Mouse (Mus musculus) heart, embryonic 13.5 days (tissue): ENCODE measurements at regions not wholly inside any gene's neighbourhood (a gene's known extent, or its start where the extent isn't known, plus 50 kb on each side); places are given as distances from the start of the nearest gene placed in this dataset.

Experiments
- ATAC-seq: fragments of 200-750 bp; cut with Nextera tagmentation; 2 replicates; pipeline ENCODE4 v1.8.0; 2017; ENCODE audit warnings: moderate TSS enrichment; ENCODE audit not compliant: insufficient number of reproducible peaks, low FRiP score, low TSS enrichment; ENCODE audit errors: extremely low read depth
- H3K27ac ChIP-seq: fragments of 300-500 bp; sonication (generic); replicated peaks from 2 replicates; pipeline ENCODE4 v1.5.1; 2015; ENCODE audit warnings: moderate library complexity, mild to moderate bottlenecking, inconsistent platforms
- H3K27me3 ChIP-seq: fragments of 300-500 bp; sonication (generic); replicated peaks from 2 replicates; pipeline ENCODE4 v1.6.1; 2015; ENCODE audit warnings: mild to moderate bottlenecking, inconsistent platforms
- H3K36me3 ChIP-seq: fragments of 300-500 bp; sonication (generic); 2 replicates; pipeline ENCODE4 v1.6.1; 2015; ENCODE audit warnings: mild to moderate bottlenecking, inconsistent platforms
- H3K4me1 ChIP-seq: fragments of 300-500 bp; sonication (generic); 2 replicates; pipeline ENCODE4 v1.6.1; 2015; ENCODE audit warnings: inconsistent platforms
- H3K4me2 ChIP-seq: fragments of 300-500 bp; sonication (generic); 2 replicates; pipeline ENCODE4 v1.6.1; 2015; ENCODE audit warnings: inconsistent platforms, mild to moderate bottlenecking, moderate library complexity
- H3K4me3 ChIP-seq: fragments of 300-500 bp; sonication (generic); 2 replicates; pipeline ENCODE4 v1.5.1; 2015; ENCODE audit warnings: moderate library complexity, mild to moderate bottlenecking, inconsistent platforms
- H3K9ac ChIP-seq: fragments of 300-500 bp; sonication (generic); 2 replicates; pipeline ENCODE4 v1.6.1; 2015; ENCODE audit warnings: inconsistent platforms, mild to moderate bottlenecking, moderate library complexity
- H3K9me3 ChIP-seq: fragments of 300-500 bp; sonication (generic); 2 replicates; pipeline ENCODE4 v1.6.1; 2016; ENCODE audit warnings: inconsistent platforms
- WGBS: fragments of 180-500 bp; shearing (Covaris S2); methylation state at CpG from one replicate; pipeline ENCODE4 v1.1.7; 2015; ENCODE audit warnings: mixed read lengths; 5-methylcytosine and 5-hydroxymethylcytosine counted together

DNA sequence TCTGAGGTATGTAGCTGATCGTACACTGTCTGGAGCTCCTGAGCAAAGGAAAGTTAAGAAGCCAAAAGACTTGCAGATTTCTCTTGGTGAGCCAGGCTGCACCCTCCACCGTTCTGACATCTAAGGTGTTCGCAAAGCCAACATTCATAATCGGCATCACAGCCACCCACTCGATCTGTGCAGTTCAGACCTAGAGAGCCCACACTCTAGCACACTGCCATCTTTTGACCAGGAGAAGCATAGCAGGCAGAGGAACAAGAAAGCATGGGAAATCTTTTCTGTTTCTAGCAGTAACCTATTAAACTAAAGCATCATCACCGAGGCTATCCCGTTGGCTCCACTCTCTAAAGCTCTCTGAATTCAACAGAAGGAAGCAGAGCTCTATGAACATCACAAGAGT, 59.2 kb downstream of the Areg start:
- WGBS = 28% methylated on average over 7 of the region's 7 CpGs
- Histone ChIP-seq H3K4me1 (peaks cover 19% of the 10 kb centered on the region), H3K9me3 (no peaks in the 10 kb centered on the region), H3K4me2 (peak overlapping the region; percentile 40; the same call in 1 of the 2 replicates), H3K27me3 (no peaks in the 10 kb centered on the region), H3K9ac (no peak overlapping the region), H3K4me3 (no peak overlapping the region), H3K36me3 (no peaks in the 10 kb centered on the region), H3K27ac (no peak overlapping the region)
- no peak for ATAC-seq

GRCm38 (mm10) chr5:91200448-91200847, 61.0 kb downstream of the Areg start:
- Histone ChIP-seq H3K36me3 (no peaks in the 10 kb centered on the region), H3K9ac (no peak overlapping the region), H3K27me3 (no peaks in the 10 kb centered on the region), H3K9me3 (no peaks in the 10 kb centered on the region), H3K4me3 (no peak overlapping the region), H3K4me1 (peaks cover 26% of the 10 kb centered on the region), H3K4me2 (no peak overlapping the region), H3K27ac (peak overlapping the region; percentile 48)
- no peak for ATAC-seq
- WGBS = 14% methylated on average over 5 of the region's 5 CpGs

- ATAC-seq = no peak
- WGBS = 74% methylated on average over 13 of the region's 13 CpGs
These were observed 65.0 kb downstream of the Areg start for GRCm38 (mm10) chr5:91204225-91205005.

DNA sequence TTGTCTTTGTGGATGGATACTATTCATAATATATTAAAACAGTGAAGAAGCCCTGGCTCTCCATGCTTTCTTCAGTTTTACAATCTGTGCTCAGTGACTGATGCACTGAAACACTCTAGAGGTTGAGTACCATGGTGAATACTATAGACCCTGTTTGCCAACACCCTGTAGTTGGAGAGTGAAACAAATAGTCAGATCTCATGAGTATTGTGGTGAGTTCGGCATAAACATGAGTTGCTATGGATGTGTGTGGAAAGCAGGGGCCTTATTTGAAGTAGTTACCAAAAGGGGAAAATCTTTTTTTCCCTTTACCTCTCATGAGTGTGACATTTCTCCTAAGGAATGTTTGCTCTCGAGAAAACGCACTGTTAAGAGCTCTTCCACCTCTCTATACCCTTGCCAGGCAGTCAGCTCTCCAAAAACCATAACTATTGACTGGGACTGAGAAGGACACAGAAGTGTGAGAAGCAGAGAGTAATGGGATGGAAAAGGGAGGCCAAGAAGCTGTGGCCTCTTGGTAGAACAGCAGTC, 66.0 kb downstream of the Areg start:
- no peak overlapping the region for H3K27ac ChIP-seq
- peaks cover 34% of the 10 kb centered on the region for H3K4me1 ChIP-seq
- 63% methylated on average over 3 of the region's 3 CpGs for WGBS
- H3K27me3 ChIP-seq = no peaks in the 10 kb centered on the region
- H3K4me2 ChIP-seq = no peak overlapping the region
- no peaks in the 10 kb centered on the region for H3K9me3 ChIP-seq
- no peak overlapping the region for H3K4me3 ChIP-seq
- no peak for ATAC-seq
- H3K36me3 ChIP-seq = no peaks in the 10 kb centered on the region
- no peak overlapping the region for H3K9ac ChIP-seq

More at GRCm38 (mm10) chr5:91204225-91205005, 65.0 kb downstream of the Areg start:
- H3K27ac ChIP-seq = no peak overlapping the region
- H3K9ac ChIP-seq = no peak overlapping the region
- no peaks in the 10 kb centered on the region for H3K36me3 ChIP-seq
- H3K4me2 ChIP-seq = no peak overlapping the region
- H3K4me3 ChIP-seq = no peak overlapping the region
- H3K27me3 ChIP-seq = no peaks in the 10 kb centered on the region
- peaks cover 35% of the 10 kb centered on the region for H3K4me1 ChIP-seq
- no peaks in the 10 kb centered on the region for H3K9me3 ChIP-seq

GRCm38 (mm10) chr5:91206569-91207490, 67.4 kb downstream of the Areg start:
- no peaks in the 10 kb centered on the region for H3K36me3 ChIP-seq
- H3K4me3 ChIP-seq = no peak overlapping the region
- 66% methylated on average over 9 of the region's 9 CpGs for WGBS
- H3K27me3 ChIP-seq = no peaks in the 10 kb centered on the region
- no peak for ATAC-seq
- peak overlapping the region; percentile 40; the same call in 1 of the 2 replicates for H3K27ac ChIP-seq
- peaks cover 22% of the 10 kb centered on the region for H3K4me1 ChIP-seq
- H3K9me3 ChIP-seq = no peaks in the 10 kb centered on the region
- H3K9ac ChIP-seq = no peak overlapping the region
- H3K4me2 ChIP-seq = no peak overlapping the region

DNA sequence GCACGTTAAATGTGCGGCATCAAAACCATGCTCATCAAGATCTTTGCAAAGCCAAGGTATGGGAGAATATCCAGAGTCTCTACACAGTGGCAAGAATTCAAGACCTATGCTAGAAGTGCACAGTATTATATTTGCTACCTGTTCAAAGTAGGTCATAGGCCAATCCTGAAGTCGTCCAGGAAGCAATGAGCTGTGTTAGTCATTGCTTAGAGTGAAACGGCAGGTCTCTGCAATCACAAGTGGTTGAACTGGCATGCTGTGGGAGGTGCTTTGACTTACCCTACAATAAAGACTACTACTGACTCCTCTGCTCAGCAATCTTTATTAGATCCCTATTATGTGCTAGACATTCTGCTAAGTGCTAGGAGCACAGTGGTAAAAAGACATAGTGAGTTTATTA, 80.8 kb downstream of the Areg start:
- WGBS = 75% methylated on average over 4 of the region's 4 CpGs
- Histone ChIP-seq H3K4me2 (no peak overlapping the region), H3K4me3 (no peak overlapping the region), H3K4me1 (no peaks in the 10 kb centered on the region), H3K27ac (no peak overlapping the region), H3K36me3 (no peaks in the 10 kb centered on the region), H3K9ac (no peak overlapping the region), H3K9me3 (no peaks in the 10 kb centered on the region), H3K27me3 (no peaks in the 10 kb centered on the region)
- ATAC-seq = no peak

- H3K4me2 ChIP-seq = no peak overlapping the region
- ATAC-seq = no peak
- no peaks in the 10 kb centered on the region for H3K4me1 ChIP-seq
- no peaks in the 10 kb centered on the region for H3K27me3 ChIP-seq
- no peaks in the 10 kb centered on the region for H3K36me3 ChIP-seq
- WGBS = 60% methylated on average over 4 of the region's 4 CpGs
- no peak overlapping the region for H3K27ac ChIP-seq
- H3K9ac ChIP-seq = no peak overlapping the region
- no peak overlapping the region for H3K4me3 ChIP-seq
- 0 out of 2 replicates have a peak, but pooled peaks cover 3% of the 10 kb centered on the region for H3K9me3 ChIP-seq
These were observed 102.3 kb downstream of the Areg start for GRCm38 (mm10) chr5:91241656-91242055.

DNA sequence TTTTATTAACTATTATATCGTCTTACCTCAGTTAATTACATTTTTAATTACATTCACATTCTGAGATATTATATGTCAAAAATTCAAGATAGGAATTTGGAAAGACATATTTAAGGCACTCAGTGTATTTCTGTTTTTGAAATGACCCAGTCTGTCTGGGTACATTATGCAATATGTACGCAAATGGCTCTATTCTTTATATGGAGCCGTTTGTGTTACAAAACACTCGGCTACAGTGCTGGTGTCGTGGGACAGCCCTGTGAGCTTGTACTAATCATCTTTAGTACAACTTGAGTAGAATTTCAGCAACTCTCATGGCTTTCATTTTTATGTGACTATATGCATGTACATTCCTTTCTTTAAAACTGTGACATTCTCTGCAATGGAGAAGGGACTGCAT, 108.0 kb downstream of the Areg start:
- 82% methylated on average over 5 of the region's 5 CpGs for WGBS
- H3K27me3 ChIP-seq = no peaks in the 10 kb centered on the region
- ATAC-seq = no peak
- H3K4me2 ChIP-seq = no peak overlapping the region
- no peaks in the 10 kb centered on the region for H3K36me3 ChIP-seq
- no peak overlapping the region for H3K4me3 ChIP-seq
- H3K4me1 ChIP-seq = no peaks in the 10 kb centered on the region
- no peak overlapping the region for H3K9ac ChIP-seq
- no peak overlapping the region for H3K27ac ChIP-seq
- H3K9me3 ChIP-seq = 0 out of 2 replicates have a peak, but pooled peaks cover 3% of the 10 kb centered on the region

- no peak overlapping the region for H3K4me3 ChIP-seq
- no peaks in the 10 kb centered on the region for H3K9me3 ChIP-seq
- no peak overlapping the region for H3K9ac ChIP-seq
- no peak for ATAC-seq
- no peaks in the 10 kb centered on the region for H3K36me3 ChIP-seq
- H3K4me2 ChIP-seq = no peak overlapping the region
- no peak overlapping the region for H3K27ac ChIP-seq
- H3K4me1 ChIP-seq = peaks cover 11% of the 10 kb centered on the region; the same call in 1 of the 2 replicates
- H3K27me3 ChIP-seq = no peaks in the 10 kb centered on the region
These were observed 122.5 kb downstream of the Areg start for GRCm38 (mm10) chr5:91261895-91262294.

DNA sequence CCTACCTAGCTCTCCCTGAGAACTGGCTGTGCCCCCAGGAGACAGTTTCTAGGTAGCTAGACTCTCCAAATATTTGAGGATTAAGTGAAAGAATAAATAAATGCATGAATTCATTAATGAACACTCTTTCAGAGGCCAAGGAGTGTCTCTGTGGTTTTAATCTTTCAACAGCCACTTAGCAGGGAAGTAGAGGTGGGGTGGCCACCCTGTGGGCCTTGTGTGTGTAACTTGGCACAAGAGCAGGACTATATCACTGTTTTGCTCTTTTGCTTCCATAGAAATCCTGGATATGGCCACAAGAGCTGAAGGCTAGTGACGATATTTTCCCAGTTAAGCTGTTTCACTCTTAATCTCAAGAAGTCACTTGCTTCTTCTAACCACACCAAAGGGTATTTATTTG, 123.1 kb downstream of the Areg start:
- H3K9ac ChIP-seq = no peak overlapping the region
- no peaks in the 10 kb centered on the region for H3K9me3 ChIP-seq
- H3K4me3 ChIP-seq = no peak overlapping the region
- peaks cover 11% of the 10 kb centered on the region; the same call in 1 of the 2 replicates for H3K4me1 ChIP-seq
- no peak overlapping the region for H3K27ac ChIP-seq
- no peak overlapping the region for H3K4me2 ChIP-seq
- no peaks in the 10 kb centered on the region for H3K36me3 ChIP-seq
- no peaks in the 10 kb centered on the region for H3K27me3 ChIP-seq
- no peak for ATAC-seq
- 44% methylated on average over 1 of the region's 1 CpGs for WGBS

- Histone ChIP-seq H3K36me3 (no peaks in the 10 kb centered on the region), H3K4me1 (no peaks in the 10 kb centered on the region), H3K4me2 (no peak overlapping the region), H3K9ac (no peak overlapping the region), H3K9me3 (no peaks in the 10 kb centered on the region), H3K27me3 (no peaks in the 10 kb centered on the region), H3K27ac (no peak overlapping the region), H3K4me3 (no peak overlapping the region)
- ATAC-seq = no peak
- WGBS = 70% methylated on average over 1 of the region's 1 CpGs
These were observed 131.3 kb downstream of the Areg start for GRCm38 (mm10) chr5:91270747-91271146.
